Mouse (Mus musculus): ENCODE data around the gene Ankrd50. TPM values are rescaled to one million over a fixed set of nuclear protein-coding genes. Genes with fewer than 3 reads are reported as not detected.

Gene Ankrd50
- polyA plus RNA-seq, 1 experiment = 0.04 TPM

GRCm38 (mm10) chr3:38431461-38431860 is 53.2 kb downstream of the Ankrd50 start:
- no peaks in the 10 kb centered on the region for H3K27me3 ChIP-seq (ENCODE audit: control insufficient read depth)
- TF ChIP-seq TAL1 (IDR thresholded peaks at IDR 0.05; ENCODE audit: low read length) = no peak
- TF ChIP-seq GATA1 (IDR thresholded peaks at IDR 0.05; ENCODE audit: low read length) = no peak
- peaks cover 2% of the 10 kb centered on the region; the same call in 1 of the 2 replicates for H3K4me1 ChIP-seq (ENCODE audit: control insufficient read depth)
- H3K36me3 ChIP-seq (ENCODE audit: control insufficient read depth) = no peaks in the 10 kb centered on the region
- H3K9me3 ChIP-seq (ENCODE audit: control insufficient read depth, low read length) = no peaks in the 10 kb centered on the region
- H3K4me3 ChIP-seq (replicated peaks) = no peak overlapping the region

GRCm38 (mm10) chr3:38431042-38431441 is 53.6 kb downstream of the Ankrd50 start:
- Histone ChIP-seq H3K9me3 (ENCODE audit: control insufficient read depth, low read length) (no peaks in the 10 kb centered on the region), H3K36me3 (ENCODE audit: control insufficient read depth) (no peaks in the 10 kb centered on the region), H3K4me3 (replicated peaks) (no peak overlapping the region), H3K4me1 (ENCODE audit: control insufficient read depth) (peaks cover 2% of the 10 kb centered on the region; the same call in 1 of the 2 replicates), H3K27me3 (ENCODE audit: control insufficient read depth) (no peaks in the 10 kb centered on the region)
- TF ChIP-seq TAL1 (IDR thresholded peaks at IDR 0.05; ENCODE audit: low read length) = no peak
- no peak for TF ChIP-seq GATA1 (IDR thresholded peaks at IDR 0.05; ENCODE audit: low read length)

- Histone ChIP-seq H3K9me3 (ENCODE audit: control insufficient read depth, low read length) (no peaks in the 10 kb centered on the region), H3K36me3 (ENCODE audit: control insufficient read depth) (no peaks in the 10 kb centered on the region), H3K4me3 (replicated peaks) (no peak overlapping the region), H3K4me1 (ENCODE audit: control insufficient read depth) (no peaks in the 10 kb centered on the region), H3K27me3 (ENCODE audit: control insufficient read depth) (no peaks in the 10 kb centered on the region)
- no peak for TF ChIP-seq TAL1 (IDR thresholded peaks at IDR 0.05; ENCODE audit: low read length)
- TF ChIP-seq GATA1 (IDR thresholded peaks at IDR 0.05; ENCODE audit: low read length) = no peak
Measured at GRCm38 (mm10) chr3:38427200-38427599, 57.4 kb downstream of the Ankrd50 start.

DNA sequence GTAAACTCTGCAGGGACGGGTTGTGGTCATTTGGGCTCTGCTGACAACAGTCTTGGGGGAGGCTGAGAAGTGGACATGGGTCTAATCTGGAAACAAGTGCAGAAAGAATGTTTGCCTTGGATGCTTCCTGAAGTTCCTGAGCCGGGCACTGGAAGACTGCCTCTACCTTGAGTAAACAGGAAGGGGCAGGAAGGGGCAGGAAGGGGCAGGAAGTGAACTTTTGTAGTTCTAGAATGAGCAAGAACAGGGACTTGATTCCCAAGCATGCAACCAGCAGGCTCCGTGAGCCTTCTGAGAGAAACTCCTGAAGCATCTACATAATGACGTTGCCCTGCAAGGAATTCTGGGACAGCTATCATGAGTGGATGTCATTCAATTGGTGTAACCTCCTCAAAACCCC is 60.7 kb downstream of the Ankrd50 start:
- Histone ChIP-seq H3K4me3 (replicated peaks) (no peak overlapping the region), H3K36me3 (ENCODE audit: control insufficient read depth) (no peaks in the 10 kb centered on the region), H3K27me3 (ENCODE audit: control insufficient read depth) (no peaks in the 10 kb centered on the region), H3K9me3 (ENCODE audit: control insufficient read depth, low read length) (no peaks in the 10 kb centered on the region), H3K4me1 (ENCODE audit: control insufficient read depth) (no peaks in the 10 kb centered on the region)
- no peak for TF ChIP-seq TAL1 (IDR thresholded peaks at IDR 0.05; ENCODE audit: low read length)
- TF ChIP-seq GATA1 (IDR thresholded peaks at IDR 0.05; ENCODE audit: low read length) = no peak

GRCm38 (mm10) chr3:38419896-38420295 is 64.7 kb downstream of the Ankrd50 start:
- H3K9me3 ChIP-seq (ENCODE audit: control insufficient read depth, low read length) = no peaks in the 10 kb centered on the region
- no peaks in the 10 kb centered on the region for H3K4me1 ChIP-seq (ENCODE audit: control insufficient read depth)
- H3K27me3 ChIP-seq (ENCODE audit: control insufficient read depth) = no peaks in the 10 kb centered on the region
- TF ChIP-seq GATA1 (IDR thresholded peaks at IDR 0.05; ENCODE audit: low read length) = no peak
- TF ChIP-seq TAL1 (IDR thresholded peaks at IDR 0.05; ENCODE audit: low read length) = no peak
- H3K36me3 ChIP-seq (ENCODE audit: control insufficient read depth) = no peaks in the 10 kb centered on the region
- H3K4me3 ChIP-seq (replicated peaks) = no peak overlapping the region

GRCm38 (mm10) chr3:38415292-38415930 is 69.2 kb downstream of the Ankrd50 start:
- Histone ChIP-seq H3K27me3 (ENCODE audit: control insufficient read depth) (no peaks in the 10 kb centered on the region), H3K4me3 (replicated peaks) (no peak overlapping the region), H3K4me1 (ENCODE audit: control insufficient read depth) (no peaks in the 10 kb centered on the region), H3K36me3 (ENCODE audit: control insufficient read depth) (no peaks in the 10 kb centered on the region), H3K9me3 (ENCODE audit: control insufficient read depth, low read length) (no peaks in the 10 kb centered on the region)
- TF ChIP-seq TAL1 (IDR thresholded peaks at IDR 0.05; ENCODE audit: low read length) = no peak
- TF ChIP-seq GATA1 (IDR thresholded peaks at IDR 0.05; ENCODE audit: low read length) = no peak

Data from erythroblast, embryonic 14.5 days (primary cell).